Mouse (Mus musculus) midbrain, embryonic 11.5 days (tissue): ENCODE measurements around the gene Smo. TPM values are rescaled to one million over a fixed set of nuclear protein-coding genes. Genes with fewer than 3 reads are reported as not detected.
"Not testable (repeated sequence)": the region's sequence is repeated elsewhere in the genome, so short reads cannot be mapped to it uniquely, and the experiment has no call there.

ENCODE experiments used
- ATAC-seq: fragments of 200-750 bp; cut with Nextera tagmentation; 2 replicates; pipeline ENCODE4 v1.8.0; 2017; ENCODE audit warnings: moderate TSS enrichment, moderate library complexity; ENCODE audit not compliant: low FRiP score
- DNase-seq: peaks from one replicate; pipeline ENCODE4 v3.0.0; 2015; ENCODE audit warnings: low spot score; ENCODE audit errors: missing footprints
- H3K27ac ChIP-seq: fragments of 300-500 bp; sonication (generic); 2 replicates; pipeline ENCODE4 v1.5.1; 2014; ENCODE audit warnings: low read depth, low read length
- H3K27me3 ChIP-seq: fragments of 300-500 bp; sonication (generic); 2 replicates; pipeline ENCODE4 v1.6.1; 2014; ENCODE audit warnings: mild to moderate bottlenecking, low read length, moderate library complexity, mixed read lengths; ENCODE audit not compliant: control insufficient read depth, insufficient read depth
- H3K36me3 ChIP-seq: fragments of 300-500 bp; sonication (generic); 2 replicates; pipeline ENCODE4 v1.6.1; 2014; ENCODE audit warnings: mild to moderate bottlenecking, low read length, moderate library complexity, mixed read lengths; ENCODE audit not compliant: control insufficient read depth, insufficient read depth
- H3K4me1 ChIP-seq: fragments of 300-500 bp; sonication (generic); 2 replicates; pipeline ENCODE4 v1.6.1; 2014; ENCODE audit warnings: low read length; ENCODE audit not compliant: control insufficient read depth, insufficient read depth
- H3K4me2 ChIP-seq: fragments of 300-500 bp; sonication (generic); 2 replicates; pipeline ENCODE4 v1.6.1; 2014; ENCODE audit warnings: mild to moderate bottlenecking, moderate library complexity
- H3K4me3 ChIP-seq: fragments of 300-500 bp; sonication (generic); 2 replicates; pipeline ENCODE4 v1.5.1; 2014; ENCODE audit warnings: low read depth, low read length
- H3K9ac ChIP-seq: fragments of 300-500 bp; sonication (generic); 2 replicates; pipeline ENCODE4 v1.6.1; 2014; ENCODE audit warnings: low read length
- H3K9me3 ChIP-seq: fragments of 300-500 bp; sonication (generic); 2 replicates; pipeline ENCODE4 v1.6.1; 2016; ENCODE audit warnings: low read length; ENCODE audit not compliant: control insufficient read depth
- WGBS: fragments of 180-500 bp; shearing (Covaris S2); extraction: QIAGEN DNeasy Blood & Tissue Kit; methylation state at CpG from one replicate; pipeline ENCODE4 v1.1.7; 2014; 5-methylcytosine and 5-hydroxymethylcytosine counted together
- polyA plus RNA-seq: library from polyadenylated mRNA; unstranded; fragments of >200 nt; fragmentation: Nextera tagmentation; extraction: Ambion mirVana; gene quantifications from 2 replicates; pipeline ENCODE4 v1.2.1, GENCODE M21; 2014

Smo gene
- polyA plus RNA-seq, 1 experiment from 2014 or later, result 44.5 TPM

DNA sequence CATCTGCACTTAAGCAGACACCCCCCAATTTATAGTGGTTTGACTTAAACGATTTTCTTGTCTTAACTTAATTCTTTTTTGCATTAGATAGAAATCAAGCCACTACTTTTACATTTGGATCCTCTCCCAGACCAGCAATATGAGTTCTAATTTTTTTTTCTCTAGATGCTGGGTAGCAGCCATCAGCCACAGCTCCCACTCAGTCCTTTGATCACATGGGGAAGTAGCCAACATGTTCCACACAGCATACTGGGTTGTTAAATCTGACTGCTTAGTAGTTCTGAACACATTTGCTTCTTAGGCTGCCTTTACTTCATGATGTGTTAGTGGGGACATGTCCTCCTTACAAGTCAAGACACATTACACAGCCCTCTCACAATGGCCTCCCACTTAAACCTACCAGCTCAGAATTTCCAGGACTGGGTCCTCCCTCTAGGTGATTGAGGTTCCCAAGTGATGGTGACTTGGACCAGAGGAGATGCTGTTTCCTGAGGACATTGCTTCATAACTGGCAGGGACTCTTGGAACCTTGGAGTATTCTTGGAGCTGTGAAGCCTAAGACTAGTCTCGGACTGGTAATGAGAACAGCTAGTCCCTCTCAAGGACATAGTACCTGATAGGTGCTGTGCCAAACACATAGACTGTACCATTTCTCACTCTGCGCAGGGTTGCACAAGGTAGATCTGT is 16.3 kb downstream of the Smo start:
- H3K4me2 ChIP-seq, result no peak overlapping the region
- H3K4me1 ChIP-seq, result no peaks in the 10 kb centered on the region
- H3K9me3 ChIP-seq, result peaks cover 8% of the 10 kb centered on the region
- H3K4me3 ChIP-seq, result no peak overlapping the region
- H3K27ac ChIP-seq, result no peak overlapping the region
- ATAC-seq (no peak), DNase-seq (no peak)
- H3K9ac ChIP-seq, result no peak overlapping the region
- 95% methylated on average over 3 of the region's 3 CpGs for WGBS
- H3K36me3 ChIP-seq, result peaks cover 3% of the 10 kb centered on the region
- no peaks in the 10 kb centered on the region for H3K27me3 ChIP-seq

DNA sequence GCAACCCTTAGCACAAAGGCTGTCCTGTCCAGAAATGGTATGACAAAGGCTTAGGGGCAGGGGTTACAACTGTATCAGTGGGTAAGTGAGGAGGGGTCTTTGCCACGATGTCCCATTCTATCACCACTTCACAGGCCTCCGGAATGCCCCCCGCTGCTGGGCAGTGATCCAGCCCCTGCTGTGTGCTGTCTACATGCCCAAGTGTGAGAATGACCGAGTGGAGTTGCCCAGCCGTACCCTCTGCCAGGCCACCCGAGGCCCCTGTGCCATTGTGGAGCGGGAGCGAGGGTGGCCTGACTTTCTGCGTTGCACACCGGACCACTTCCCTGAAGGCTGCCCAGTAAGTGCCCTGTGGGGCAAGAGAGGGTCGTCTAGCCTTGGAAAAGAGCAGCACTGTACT is 18.0 kb downstream of the Smo start:
- Histone ChIP-seq H3K27me3 (no peaks in the 10 kb centered on the region), H3K9ac (0 out of 2 replicates have a peak overlapping the region, but pooled peaks have one; percentile 14), H3K4me2 (no peak overlapping the region), H3K27ac (no peak overlapping the region), H3K4me3 (no peak overlapping the region), H3K4me1 (no peaks in the 10 kb centered on the region), H3K36me3 (peaks cover 5% of the 10 kb centered on the region), H3K9me3 (peaks cover 6% of the 10 kb centered on the region)
- WGBS, result 91% methylated on average over 11 of the region's 11 CpGs
- no peak for DNase-seq
- no peak for ATAC-seq

DNA sequence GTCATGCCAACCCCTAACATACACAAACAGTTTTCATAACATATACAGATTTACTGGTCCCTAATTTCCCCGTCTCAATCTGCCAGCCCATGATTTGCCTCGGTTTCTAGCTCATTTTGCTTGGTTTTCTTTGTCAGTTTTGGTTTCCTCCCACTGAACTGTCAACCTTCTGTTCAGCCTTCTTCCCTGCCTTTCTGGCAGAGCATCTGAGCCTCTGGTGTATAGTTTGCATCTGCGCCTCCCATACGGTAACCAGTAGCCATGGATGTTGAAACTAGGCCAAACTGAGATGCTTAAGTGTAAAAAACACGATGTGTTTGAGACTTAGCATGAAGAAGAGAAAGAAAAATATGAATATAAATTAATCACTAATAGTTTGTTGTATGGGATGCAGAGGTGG is 20.7 kb downstream of the Smo start:
- peaks cover 11% of the 10 kb centered on the region; the same call in 1 of the 2 replicates for H3K36me3 ChIP-seq
- WGBS, result 97% methylated on average over 5 of the region's 5 CpGs
- no peak overlapping the region for H3K27ac ChIP-seq
- no peak overlapping the region for H3K4me2 ChIP-seq
- no peaks in the 10 kb centered on the region for H3K27me3 ChIP-seq
- H3K9me3 ChIP-seq, result no peaks in the 10 kb centered on the region
- H3K4me1 ChIP-seq, result no peaks in the 10 kb centered on the region
- DNase-seq, result peak; percentile 31
- ATAC-seq, result no peak
- H3K9ac ChIP-seq, result no peak overlapping the region
- no peak overlapping the region for H3K4me3 ChIP-seq

DNA sequence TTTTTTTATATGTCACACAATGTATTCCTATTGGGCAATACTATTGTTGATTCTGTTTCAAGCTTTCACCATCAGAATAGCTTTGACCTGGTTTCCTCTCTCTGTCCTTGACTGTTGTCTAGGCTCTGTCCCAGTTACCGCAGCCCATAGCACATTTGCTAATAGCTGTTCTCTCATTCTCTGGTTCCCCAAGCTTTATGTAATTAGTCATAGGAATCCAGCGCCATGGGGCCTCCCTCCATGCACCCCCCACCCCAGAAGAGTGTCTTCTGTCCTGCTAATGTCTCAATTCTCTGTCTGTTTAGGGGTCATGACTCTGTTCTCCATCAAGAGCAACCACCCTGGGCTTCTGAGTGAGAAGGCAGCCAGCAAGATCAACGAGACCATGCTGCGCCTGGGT is 21.2 kb downstream of the Smo start:
- Histone ChIP-seq H3K27me3 (no peaks in the 10 kb centered on the region), H3K4me2 (no peak overlapping the region), H3K27ac (no peak overlapping the region), H3K9me3 (no peaks in the 10 kb centered on the region), H3K36me3 (peaks cover 11% of the 10 kb centered on the region; the same call in 1 of the 2 replicates), H3K4me1 (no peaks in the 10 kb centered on the region), H3K4me3 (no peak overlapping the region), H3K9ac (no peak overlapping the region)
- ATAC-seq (no peak), DNase-seq (peak; percentile 19)
- 92% methylated on average over 4 of the region's 4 CpGs for WGBS

DNA sequence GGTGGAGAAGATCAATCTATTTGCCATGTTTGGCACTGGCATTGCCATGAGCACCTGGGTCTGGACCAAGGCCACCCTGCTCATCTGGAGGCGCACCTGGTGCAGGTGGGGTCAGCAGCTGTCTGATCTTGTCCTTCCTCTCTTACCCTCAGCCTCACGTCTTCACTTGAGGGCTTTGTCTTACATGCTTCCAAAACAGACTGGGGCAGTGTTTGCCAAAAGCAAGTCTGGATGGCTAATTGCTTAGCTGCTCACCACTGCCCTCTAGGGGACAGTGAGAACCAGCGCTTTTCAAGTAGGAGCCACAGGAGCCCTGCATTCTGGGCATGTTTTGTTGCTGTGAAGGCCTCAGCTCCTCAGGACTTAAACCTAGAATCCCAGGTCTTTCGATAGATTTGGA is 23.1 kb downstream of the Smo start:
- H3K4me2 ChIP-seq, result no peak overlapping the region
- H3K9ac ChIP-seq, result no peak overlapping the region
- H3K27ac ChIP-seq, result no peak overlapping the region
- peak; percentile 52 for ATAC-seq
- peak; percentile 93 for DNase-seq
- peaks cover 11% of the 10 kb centered on the region; the same call in 1 of the 2 replicates for H3K36me3 ChIP-seq
- H3K9me3 ChIP-seq, result no peaks in the 10 kb centered on the region
- H3K4me3 ChIP-seq, result no peak overlapping the region
- H3K27me3 ChIP-seq, result no peaks in the 10 kb centered on the region
- no peaks in the 10 kb centered on the region for H3K4me1 ChIP-seq
- WGBS, result 44% methylated on average over 4 of the region's 4 CpGs

DNA sequence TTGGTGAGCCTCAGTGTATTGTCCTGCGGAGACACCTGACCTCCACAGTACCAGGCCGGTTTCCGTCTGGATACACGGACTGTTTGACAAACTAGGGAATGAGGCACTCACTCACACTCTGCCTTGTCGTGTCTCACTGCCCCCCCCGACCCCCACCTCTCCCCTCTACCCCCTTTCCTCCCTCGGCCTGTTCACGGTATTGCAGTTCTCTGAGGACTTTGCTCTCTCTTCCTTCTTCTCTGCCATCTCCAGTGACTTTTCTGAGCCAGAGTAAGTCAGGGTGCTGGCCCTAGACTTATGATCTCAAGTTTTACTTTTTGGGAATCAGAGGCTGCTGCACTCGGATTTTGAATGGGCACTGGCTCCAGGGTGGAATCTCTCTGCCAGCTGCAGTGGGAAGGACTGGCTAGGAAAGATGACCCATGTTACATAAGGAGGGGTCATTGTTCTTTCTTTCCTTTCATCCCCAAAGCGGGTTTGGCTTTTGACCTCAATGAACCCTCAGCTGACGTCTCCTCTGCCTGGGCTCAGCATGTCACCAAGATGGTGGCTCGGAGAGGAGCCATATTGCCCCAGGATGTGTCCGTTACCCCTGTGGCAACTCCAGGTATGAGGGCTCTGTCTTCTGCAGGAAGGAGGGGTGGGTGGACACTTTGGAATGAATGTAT is 23.8 kb downstream of the Smo start:
- no peaks in the 10 kb centered on the region for H3K27me3 ChIP-seq
- H3K4me3 ChIP-seq, result no peak overlapping the region
- DNase-seq, result no peak
- H3K4me1 ChIP-seq, result no peaks in the 10 kb centered on the region
- no peak overlapping the region for H3K4me2 ChIP-seq
- H3K27ac ChIP-seq, result no peak overlapping the region
- H3K9ac ChIP-seq, result no peak overlapping the region
- WGBS, result 89% methylated on average over 13 of the region's 13 CpGs
- ATAC-seq, result no peak
- no peaks in the 10 kb centered on the region for H3K9me3 ChIP-seq
- H3K36me3 ChIP-seq, result peaks cover 11% of the 10 kb centered on the region; the same call in 1 of the 2 replicates

DNA sequence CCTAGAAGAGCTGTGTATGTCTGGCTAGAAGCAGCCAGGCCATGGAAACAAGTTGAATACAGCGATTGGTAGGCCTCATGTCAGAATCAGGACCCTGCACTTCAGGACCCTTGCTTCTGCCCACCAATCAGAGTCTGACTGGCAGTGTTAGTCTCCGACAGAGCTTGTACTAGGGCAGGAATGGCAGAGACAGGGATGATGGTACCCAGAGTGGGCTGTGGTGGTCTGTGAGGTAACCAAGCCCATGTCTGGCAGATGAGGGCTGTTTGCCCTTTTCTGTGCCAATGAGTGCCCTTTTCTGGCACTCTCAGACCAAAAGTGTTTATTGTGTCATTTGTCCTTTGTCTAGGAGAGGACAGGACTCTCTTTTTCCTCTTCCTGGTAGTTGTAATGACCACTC is 25.1 kb downstream of the Smo start:
- not testable (repeated sequence) for H3K4me3 ChIP-seq, H3K9ac ChIP-seq, H3K4me2 ChIP-seq, ATAC-seq, H3K9me3 ChIP-seq, H3K27me3 ChIP-seq, H3K27ac ChIP-seq, H3K4me1 ChIP-seq
- DNase-seq, result peak; percentile 62
- 92% methylated on average over 2 of the region's 2 CpGs for WGBS
- peaks cover 10% of the 10 kb centered on the region; the same call in 1 of the 2 replicates for H3K36me3 ChIP-seq

DNA sequence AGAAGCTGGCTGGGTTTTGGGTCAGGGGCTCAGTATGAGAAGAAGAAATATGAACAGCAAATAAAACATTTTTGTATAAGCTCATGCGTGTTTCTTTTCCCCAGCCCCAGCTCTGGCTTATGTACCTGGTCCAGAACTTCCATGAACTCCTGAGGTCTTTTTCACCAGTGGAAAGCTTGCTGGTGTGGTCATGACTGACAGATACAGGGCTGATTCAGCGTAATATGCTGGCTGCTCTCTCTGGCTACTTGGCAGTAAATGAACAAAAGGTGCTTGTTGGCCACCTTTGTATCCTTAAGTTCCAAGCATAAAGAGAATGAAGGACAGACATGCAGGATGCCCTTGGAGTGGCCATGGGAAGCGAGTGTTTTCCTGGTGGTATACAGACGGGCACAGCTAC is 26.0 kb downstream of the Smo start:
- Histone ChIP-seq H3K9ac (no peak overlapping the region), H3K4me1 (no peaks in the 10 kb centered on the region), H3K4me2 (no peak overlapping the region), H3K27ac (no peak overlapping the region), H3K4me3 (no peak overlapping the region), H3K36me3 (peaks cover 8% of the 10 kb centered on the region; the same call in 1 of the 2 replicates), H3K9me3 (no peaks in the 10 kb centered on the region), H3K27me3 (no peaks in the 10 kb centered on the region)
- 92% methylated on average over 4 of the region's 4 CpGs for WGBS
- ATAC-seq, result no peak
- DNase-seq, result no peak

DNA sequence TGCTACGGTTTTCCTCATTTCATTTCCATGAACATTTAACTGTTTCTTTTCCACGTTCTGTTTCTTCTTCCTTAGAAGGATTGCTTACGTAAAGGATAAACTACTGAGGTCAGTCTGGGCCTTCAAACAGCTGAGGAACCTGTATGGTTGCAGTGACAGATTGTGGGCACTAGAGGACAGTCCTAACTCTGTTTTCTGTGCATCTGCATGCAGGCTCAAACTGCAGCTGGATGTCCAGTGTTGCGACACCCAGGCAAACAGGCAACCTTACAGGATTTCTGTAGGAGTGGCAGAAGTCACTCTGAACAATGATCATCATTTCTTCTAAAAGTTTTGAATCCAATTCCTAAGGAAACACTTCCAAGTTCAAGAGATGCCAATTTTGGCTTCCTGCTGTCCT is 27.2 kb downstream of the Smo start:
- 64% methylated on average over 4 of the region's 4 CpGs for WGBS
- peaks cover 6% of the 10 kb centered on the region; the same call in 1 of the 2 replicates for H3K36me3 ChIP-seq
- H3K9ac ChIP-seq, result no peak overlapping the region
- H3K27ac ChIP-seq, result no peak overlapping the region
- H3K9me3 ChIP-seq, result no peaks in the 10 kb centered on the region
- no peaks in the 10 kb centered on the region for H3K4me1 ChIP-seq
- H3K4me3 ChIP-seq, result no peak overlapping the region
- H3K27me3 ChIP-seq, result no peaks in the 10 kb centered on the region
- ATAC-seq, result no peak
- no peak overlapping the region for H3K4me2 ChIP-seq
- peak; percentile 84 for DNase-seq
